Mouse (Mus musculus): ENCODE measurements around the gene Rabif. TPM values are rescaled to one million over a fixed set of nuclear protein-coding genes. Genes with fewer than 3 reads are reported as not detected.
"Not testable (repeated sequence)": the region's sequence is repeated elsewhere in the genome, so short reads cannot be mapped to it uniquely, and the experiment has no call there.

Gene Rabif
- polyA plus RNA-seq, 2 experiments, result 25.2 to 44.3 TPM

DNA sequence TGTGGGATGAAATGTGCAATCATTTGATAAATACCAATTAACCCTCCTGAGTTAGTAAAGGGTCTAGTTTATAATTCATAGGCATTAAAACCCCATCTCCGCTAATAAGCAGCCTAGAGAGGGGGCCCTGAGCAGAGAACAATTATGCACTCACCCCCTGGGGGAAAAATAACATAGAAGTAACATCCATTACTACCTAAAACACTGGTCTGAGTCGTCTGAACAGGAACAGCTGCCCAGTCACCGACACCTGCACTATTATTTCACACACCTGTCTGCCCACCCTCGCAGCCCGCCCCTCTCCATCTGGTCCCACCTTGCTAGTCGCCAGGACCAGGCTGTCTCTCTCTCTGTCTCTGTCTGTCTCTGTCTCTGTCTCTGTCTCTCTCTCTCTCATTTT is 18.1 kb downstream of the Rabif start:
- H3K27ac ChIP-seq (replicated peaks; ENCODE audit: low read depth, low read length), result no peak overlapping the region
- TF ChIP-seq POLR2A (IDR thresholded peaks at IDR 0.05; ENCODE audit: borderline replicate concordance, extremely low read depth, insufficient read depth, insufficient read length), result no peak
- H3K36me3 ChIP-seq (ENCODE audit: control insufficient read depth, insufficient read depth, low read length), result peaks cover 17% of the 10 kb centered on the region
- H3K9me3 ChIP-seq (ENCODE audit: control insufficient read depth, low read length), result no peaks in the 10 kb centered on the region
- peaks cover 19% of the 10 kb centered on the region for H3K4me1 ChIP-seq (ENCODE audit: control insufficient read depth, insufficient read depth, low read length)
- DNase-seq (ENCODE audit: low spot score), result no peak
- H3K4me3 ChIP-seq (replicated peaks; ENCODE audit: low read length), result no peak overlapping the region
- H3K9ac ChIP-seq (ENCODE audit: low read depth, low read length, severe bottlenecking), result no peak overlapping the region
- 41% methylated on average over 6 of the region's 6 CpGs for WGBS
- no peak for ATAC-seq (ENCODE audit: low FRiP score, low read depth)
- peaks cover 21% of the 10 kb centered on the region for H3K27me3 ChIP-seq (ENCODE audit: control insufficient read depth, insufficient read depth, low read length)
- peak overlapping the region; percentile 66; the same call in 1 of the 2 replicates for H3K4me2 ChIP-seq (replicated peaks; ENCODE audit: low read depth, low read length, severe bottlenecking)

DNA sequence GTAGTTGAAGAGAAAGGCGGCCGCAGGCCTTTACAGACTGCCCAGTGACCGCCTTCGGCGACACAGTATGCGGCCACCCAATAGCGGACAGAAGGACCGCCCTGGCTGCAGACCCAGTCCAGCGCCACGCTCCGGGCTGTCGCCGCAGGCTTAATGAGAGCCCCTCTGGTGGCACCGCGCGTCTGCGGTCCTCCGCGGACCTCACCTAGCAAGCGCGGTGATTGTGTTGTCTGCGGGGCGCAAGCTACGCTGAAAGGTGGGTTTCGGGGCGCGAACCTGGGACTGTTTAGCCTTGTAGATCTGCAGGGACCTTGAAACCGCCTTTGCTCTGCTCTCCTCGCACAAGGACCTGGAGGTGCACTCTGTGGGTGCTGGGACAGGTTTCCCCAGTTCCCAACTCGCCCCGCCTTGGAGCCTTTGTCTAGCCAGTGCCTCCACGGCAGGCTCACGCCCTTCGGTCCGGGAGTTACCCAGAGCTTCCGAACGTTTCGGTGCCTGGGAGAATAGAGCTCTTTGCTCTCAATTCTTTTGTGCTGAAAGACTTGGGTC is 18.9 kb downstream of the Rabif start:
- ATAC-seq (ENCODE audit: low FRiP score, low read depth), result no peak
- Histone ChIP-seq H3K27ac (replicated peaks; ENCODE audit: low read depth, low read length) (no peak overlapping the region), H3K4me1 (ENCODE audit: control insufficient read depth, insufficient read depth, low read length) (peaks cover 19% of the 10 kb centered on the region)

DNA sequence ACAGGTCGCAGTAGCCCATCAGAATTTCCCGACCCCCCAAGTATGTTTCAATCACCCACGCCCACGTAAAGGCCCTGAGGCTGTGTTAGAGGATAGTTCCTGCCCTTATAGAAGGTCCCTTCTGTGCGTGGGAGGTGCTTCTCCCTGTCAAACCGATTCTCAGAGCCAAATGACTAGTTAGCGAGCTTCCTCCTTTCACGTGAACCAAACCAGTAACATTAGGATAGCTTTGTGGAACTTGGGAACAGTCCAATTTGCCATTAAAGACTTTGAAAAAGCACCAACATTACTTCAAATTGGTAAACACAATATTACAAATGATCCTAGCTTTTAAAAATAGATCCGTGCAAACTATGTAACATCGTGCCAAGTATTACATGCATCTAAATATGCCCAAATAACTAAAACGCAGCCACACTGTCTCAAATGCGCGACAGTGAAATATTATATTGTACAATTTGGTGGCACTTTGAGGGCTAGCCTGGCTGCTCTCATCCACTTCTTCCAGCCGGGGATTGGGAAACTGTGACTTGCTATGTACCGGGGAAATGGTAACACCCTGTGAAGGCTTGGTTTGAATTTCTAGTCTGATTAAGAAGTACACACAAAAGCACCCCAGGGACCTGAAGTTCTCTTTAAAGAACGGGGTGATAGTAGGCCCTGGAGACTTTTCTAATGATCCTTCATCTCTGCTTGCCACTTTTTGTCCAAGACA is 19.6 kb downstream of the Rabif start:
- Histone ChIP-seq H3K9ac (ENCODE audit: low read depth, low read length, severe bottlenecking) (no peak overlapping the region; the same call in 1 of the 2 replicates), H3K27ac (replicated peaks; ENCODE audit: low read depth, low read length) (no peak overlapping the region), H3K9me3 (ENCODE audit: control insufficient read depth, low read length) (no peaks in the 10 kb centered on the region), H3K27me3 (ENCODE audit: control insufficient read depth, insufficient read depth, low read length) (peaks cover 21% of the 10 kb centered on the region), H3K4me3 (replicated peaks; ENCODE audit: low read length) (peak overlapping the region; percentile 37), H3K4me2 (replicated peaks; ENCODE audit: low read depth, low read length, severe bottlenecking) (peak overlapping the region; percentile 66), H3K4me1 (ENCODE audit: control insufficient read depth, insufficient read depth, low read length) (peaks cover 23% of the 10 kb centered on the region), H3K36me3 (ENCODE audit: control insufficient read depth, insufficient read depth, low read length) (peaks cover 5% of the 10 kb centered on the region)
- ATAC-seq (ENCODE audit: low FRiP score, low read depth) (no peak), DNase-seq (ENCODE audit: low spot score) (no peak)
- 45% methylated on average over 16 of the region's 16 CpGs for WGBS
- no peak for TF ChIP-seq POLR2A (IDR thresholded peaks at IDR 0.05; ENCODE audit: borderline replicate concordance, extremely low read depth, insufficient read depth, insufficient read length)

More for the DNA sequence above, 18.9 kb downstream of the Rabif start:
- TF ChIP-seq POLR2A (IDR thresholded peaks at IDR 0.05; ENCODE audit: borderline replicate concordance, extremely low read depth, insufficient read depth, insufficient read length), result no peak
- Histone ChIP-seq H3K9me3 (ENCODE audit: control insufficient read depth, low read length) (no peaks in the 10 kb centered on the region), H3K9ac (ENCODE audit: low read depth, low read length, severe bottlenecking) (peak overlapping the region; percentile 53), H3K36me3 (ENCODE audit: control insufficient read depth, insufficient read depth, low read length) (peaks cover 9% of the 10 kb centered on the region), H3K27me3 (ENCODE audit: control insufficient read depth, insufficient read depth, low read length) (peaks cover 21% of the 10 kb centered on the region), H3K4me2 (replicated peaks; ENCODE audit: low read depth, low read length, severe bottlenecking) (peak overlapping the region; percentile 66), H3K4me3 (replicated peaks; ENCODE audit: low read length) (peak overlapping the region; percentile 37)
- peak; percentile 24 for DNase-seq (ENCODE audit: low spot score)
- 2% methylated on average over 35 of the region's 38 CpGs for WGBS

DNA sequence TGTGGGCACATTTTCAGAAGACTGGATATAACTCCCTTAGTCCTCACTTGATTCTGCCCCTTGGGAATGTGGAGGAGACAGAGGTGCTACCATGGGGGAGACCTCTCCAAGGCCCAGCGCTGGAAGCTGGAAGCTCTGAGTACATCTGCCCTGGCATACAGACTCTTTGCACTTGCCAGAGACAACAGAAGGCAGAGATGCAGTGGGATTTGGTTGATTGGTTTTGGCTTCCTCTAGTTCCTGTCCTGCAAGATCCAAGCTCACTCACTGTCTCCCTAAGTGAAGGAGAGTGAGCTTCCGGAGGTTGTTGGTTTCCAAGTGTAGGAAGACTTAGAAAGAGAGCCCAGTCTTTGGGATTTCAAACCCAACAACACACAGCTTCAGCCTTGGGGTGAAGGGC is 21.4 kb downstream of the Rabif start:
- no peaks in the 10 kb centered on the region for H3K36me3 ChIP-seq (ENCODE audit: control insufficient read depth, insufficient read depth, low read length)
- peaks cover 23% of the 10 kb centered on the region for H3K4me1 ChIP-seq (ENCODE audit: control insufficient read depth, insufficient read depth, low read length)
- no peak for TF ChIP-seq POLR2A (IDR thresholded peaks at IDR 0.05; ENCODE audit: borderline replicate concordance, extremely low read depth, insufficient read depth, insufficient read length)
- H3K4me3 ChIP-seq (replicated peaks; ENCODE audit: low read length), result no peak overlapping the region
- WGBS, result 76% methylated on average over 2 of the region's 2 CpGs
- H3K9me3 ChIP-seq (ENCODE audit: control insufficient read depth, low read length), result no peaks in the 10 kb centered on the region
- no peak for DNase-seq (ENCODE audit: low spot score)
- H3K27ac ChIP-seq (replicated peaks; ENCODE audit: low read depth, low read length), result no peak overlapping the region; the same call in 1 of the 2 replicates
- no peak for ATAC-seq (ENCODE audit: low FRiP score, low read depth)
- no peak overlapping the region for H3K4me2 ChIP-seq (replicated peaks; ENCODE audit: low read depth, low read length, severe bottlenecking)
- H3K27me3 ChIP-seq (ENCODE audit: control insufficient read depth, insufficient read depth, low read length), result peaks cover 21% of the 10 kb centered on the region
- H3K9ac ChIP-seq (ENCODE audit: low read depth, low read length, severe bottlenecking), result no peak overlapping the region

DNA sequence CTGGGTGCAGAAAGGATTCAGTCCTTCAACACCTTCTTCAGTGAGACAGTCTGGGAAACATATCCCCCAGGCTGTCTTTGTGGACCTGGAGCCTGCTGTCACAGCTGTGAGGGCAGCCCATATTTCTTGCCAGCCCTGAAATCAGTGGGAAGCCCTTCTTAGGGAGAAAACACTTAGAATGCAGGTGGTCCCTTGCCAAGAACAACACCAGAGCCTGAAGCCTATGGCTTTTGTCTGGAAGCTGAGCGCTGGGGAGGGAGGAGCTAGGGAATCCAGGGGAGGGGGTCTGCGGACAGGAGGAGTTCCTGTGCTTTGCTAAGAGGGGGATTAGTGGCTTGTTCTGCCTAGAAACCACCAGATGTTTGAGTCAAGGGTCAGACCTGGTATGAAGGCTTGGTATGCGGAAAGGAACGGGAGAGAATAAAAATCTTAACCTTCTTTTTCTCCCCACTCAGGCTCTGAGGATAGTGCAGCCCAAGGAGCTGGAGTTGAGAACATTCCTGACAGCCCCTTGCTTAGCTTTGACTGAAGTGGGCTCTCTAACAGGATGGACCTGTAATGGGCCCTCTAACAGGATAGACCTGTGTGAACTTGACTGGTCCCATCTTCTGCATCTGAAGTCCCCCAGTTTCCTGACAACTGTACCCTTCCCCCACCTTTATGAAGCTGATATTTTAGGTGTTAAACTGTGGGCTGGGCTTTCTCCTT is 22.2 kb downstream of the Rabif start:
- H3K4me2 ChIP-seq (replicated peaks; ENCODE audit: low read depth, low read length, severe bottlenecking), result peak overlapping the region; percentile 15
- DNase-seq (ENCODE audit: low spot score), result peak; percentile 76
- ATAC-seq (ENCODE audit: low FRiP score, low read depth), result peak; percentile 84
- H3K9ac ChIP-seq (ENCODE audit: low read depth, low read length, severe bottlenecking), result no peak overlapping the region
- 6% methylated on average over 4 of the region's 4 CpGs for WGBS
- no peaks in the 10 kb centered on the region for H3K9me3 ChIP-seq (ENCODE audit: control insufficient read depth, low read length)
- peak overlapping the region; percentile 63 for H3K27ac ChIP-seq (replicated peaks; ENCODE audit: low read depth, low read length)
- TF ChIP-seq POLR2A (IDR thresholded peaks at IDR 0.05; ENCODE audit: borderline replicate concordance, extremely low read depth, insufficient read depth, insufficient read length), result no peak
- H3K4me1 ChIP-seq (ENCODE audit: control insufficient read depth, insufficient read depth, low read length), result peaks cover 23% of the 10 kb centered on the region
- no peak overlapping the region for H3K4me3 ChIP-seq (replicated peaks; ENCODE audit: low read length)
- H3K36me3 ChIP-seq (ENCODE audit: control insufficient read depth, insufficient read depth, low read length), result no peaks in the 10 kb centered on the region
- peaks cover 21% of the 10 kb centered on the region for H3K27me3 ChIP-seq (ENCODE audit: control insufficient read depth, insufficient read depth, low read length)

DNA sequence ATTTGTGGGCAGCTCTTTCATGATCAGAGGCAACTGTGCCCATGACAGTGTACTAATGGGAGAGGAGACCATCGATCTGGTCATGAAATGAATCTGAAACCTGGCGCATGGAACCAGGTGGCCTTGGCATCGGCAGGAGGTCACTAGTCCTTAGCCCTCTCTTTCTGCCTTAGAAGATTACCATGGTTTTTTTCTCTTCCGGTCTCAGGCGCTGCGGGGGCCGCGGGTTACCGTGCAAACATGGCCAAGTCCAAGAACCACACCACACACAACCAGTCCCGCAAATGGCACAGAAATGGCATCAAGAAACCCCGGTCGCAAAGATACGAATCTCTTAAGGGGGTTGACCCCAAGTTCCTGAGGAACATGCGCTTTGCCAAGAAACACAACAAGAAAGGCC is 23.4 kb downstream of the Rabif start:
- H3K36me3 ChIP-seq (ENCODE audit: control insufficient read depth, insufficient read depth, low read length); H3K27ac ChIP-seq (replicated peaks; ENCODE audit: low read depth, low read length); H3K9me3 ChIP-seq (ENCODE audit: control insufficient read depth, low read length); H3K9ac ChIP-seq (ENCODE audit: low read depth, low read length, severe bottlenecking); DNase-seq (ENCODE audit: low spot score); ATAC-seq (ENCODE audit: low FRiP score, low read depth); H3K4me2 ChIP-seq (replicated peaks; ENCODE audit: low read depth, low read length, severe bottlenecking); H3K4me3 ChIP-seq (replicated peaks; ENCODE audit: low read length): not testable (repeated sequence)
- WGBS, result 98% methylated on average over 11 of the region's 14 CpGs
- Histone ChIP-seq H3K27me3 (ENCODE audit: control insufficient read depth, insufficient read depth, low read length) (peaks cover 12% of the 10 kb centered on the region), H3K4me1 (ENCODE audit: control insufficient read depth, insufficient read depth, low read length) (peaks cover 23% of the 10 kb centered on the region)

All from limb, embryonic 14.5 days (tissue).